Mouse (Mus musculus) CD4-positive, CD25-positive, alpha-beta regulatory T cell, adult 4 months (primary cell): ENCODE measurements around the gene Lair1. TPM values are rescaled to one million over a fixed set of nuclear protein-coding genes. Genes with fewer than 3 reads are reported as not detected.

Experiments used
- ATAC-seq: one replicate; pipeline ENCODE4 v1.8.0; 2017
- polyA plus RNA-seq, 2 experiments: library from polyadenylated mRNA; unstranded; fragments of 100-300 nt; shearing (Covaris generic); gene quantifications; one replicate each; pipeline ENCODE4 v1.2.1; 2017

Lair1 gene
- polyA plus RNA-seq, 2 experiments from 2014 or later = 4.5 to 6.5 TPM

GRCm38 (mm10) chr7:3962017-3962416 lies 101.0 kb downstream of the Lair1 start:
- ATAC-seq = no peak

DNA sequence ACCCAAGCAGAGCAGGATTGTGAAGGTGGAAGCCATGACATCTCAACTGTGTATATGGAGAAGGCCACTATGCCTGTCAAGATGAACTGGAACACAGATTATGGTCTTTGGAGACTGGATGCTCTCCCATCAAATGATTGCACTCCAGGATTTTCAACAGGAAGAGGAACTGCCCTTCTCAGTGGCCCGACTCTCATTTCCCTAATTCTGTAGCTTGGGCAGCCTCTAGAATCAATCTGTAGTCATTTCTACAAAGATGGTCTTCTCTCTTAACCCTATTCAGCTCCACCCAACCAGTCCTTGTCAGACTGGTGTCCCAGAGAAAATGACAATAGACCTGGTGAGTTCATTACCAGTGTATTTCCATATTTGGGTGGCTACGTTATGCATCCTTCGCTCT lies 105.6 kb downstream of the Lair1 start:
- ATAC-seq = no peak

Other genes with a start within 250 kb of the Lair1 start
- under 1 TPM; 0.20 to 0.62 TPM for gene Gm15448, start 237.5 kb downstream of the Lair1 start, polyA plus RNA-seq
- gene Pira2, start 218.2 kb downstream of the Lair1 start, polyA plus RNA-seq = under 1 TPM; 0.15 to 0.32 TPM
- gene Gm14548, start 165.1 kb downstream of the Lair1 start, polyA plus RNA-seq = not detected
- under 1 TPM in 1 of 2 experiments, not detected in 1; 0.46 TPM for gene Lilra6, start 147.7 kb downstream of the Lair1 start, polyA plus RNA-seq
- gene Ttyh1, start 56.2 kb upstream of the Lair1 start, polyA plus RNA-seq = under 1 TPM; 0.60 to 0.69 TPM
- 10 to 100 TPM; 23.4 to 27.4 TPM for gene Leng8, start 73.8 kb upstream of the Lair1 start, polyA plus RNA-seq
- 10 to 100 TPM in 1 of 2 experiments, 1 to 10 TPM in 1; 7.5 to 12.3 TPM for gene Leng9, start 87.2 kb upstream of the Lair1 start, polyA plus RNA-seq
- not detected for gene Cdc42ep5, start 101.7 kb upstream of the Lair1 start, polyA plus RNA-seq
- gene Lilra5, start 174.6 kb upstream of the Lair1 start, polyA plus RNA-seq = not detected